Mouse (Mus musculus): ENCODE data around the gene Flt1.

GRCm38 (mm10) chr5:147618243-147618642 lies 107.6 kb downstream of the Flt1 start:
- no peak for TF ChIP-seq POLR2A (IDR thresholded peaks at IDR 0.05; ENCODE audit: control insufficient read depth, extremely low read depth, insufficient read depth, low read length, poor library complexity)
- no peak for TF ChIP-seq CTCF (IDR thresholded peaks at IDR 0.05; ENCODE audit: borderline replicate concordance, control insufficient read depth, extremely low read depth, insufficient read depth, low read length, poor library complexity)
